Mouse (Mus musculus) forebrain, embryonic 13.5 days (tissue): ENCODE measurements around the gene Gm14743. TPM values are rescaled to one million over a fixed set of nuclear protein-coding genes. Genes with fewer than 3 reads are reported as not detected.
"Not testable (repeated sequence)": the region's sequence is repeated elsewhere in the genome, so short reads cannot be mapped to it uniquely, and the experiment has no call there.

Experiments used
- ATAC-seq: fragments of 200-750 bp; cut with Nextera tagmentation; 2 replicates; pipeline ENCODE4 v1.8.0; 2017
- H3K27ac ChIP-seq: fragments of 300-500 bp; sonication (generic); 2 replicates; pipeline ENCODE4 v1.5.1; 2015; ENCODE audit warnings: inconsistent platforms, mild to moderate bottlenecking, moderate library complexity
- H3K27me3 ChIP-seq: fragments of 300-500 bp; sonication (generic); 2 replicates; pipeline ENCODE4 v1.6.1; 2015; ENCODE audit warnings: mild to moderate bottlenecking, inconsistent platforms
- H3K36me3 ChIP-seq: fragments of 300-500 bp; sonication (generic); 2 replicates; pipeline ENCODE4 v1.6.1; 2015; ENCODE audit warnings: mild to moderate bottlenecking, inconsistent platforms; ENCODE audit not compliant: poor library complexity, severe bottlenecking
- H3K4me1 ChIP-seq: fragments of 300-500 bp; sonication (generic); 2 replicates; pipeline ENCODE4 v1.6.1; 2015; ENCODE audit warnings: inconsistent platforms
- H3K4me2 ChIP-seq: fragments of 300-500 bp; sonication (generic); 2 replicates; pipeline ENCODE4 v1.6.1; 2015; ENCODE audit warnings: inconsistent platforms, mild to moderate bottlenecking, moderate library complexity
- H3K4me3 ChIP-seq: fragments of 300-500 bp; sonication (generic); 2 replicates; pipeline ENCODE4 v1.5.1; 2015; ENCODE audit warnings: mild to moderate bottlenecking, inconsistent platforms
- H3K9ac ChIP-seq: fragments of 300-500 bp; sonication (generic); 2 replicates; pipeline ENCODE4 v1.6.1; 2015; ENCODE audit warnings: mild to moderate bottlenecking, inconsistent platforms
- H3K9me3 ChIP-seq: fragments of 300-500 bp; sonication (generic); replicated peaks from 2 replicates; pipeline ENCODE4 v1.6.1; 2016; ENCODE audit warnings: inconsistent platforms
- WGBS: fragments of 180-500 bp; shearing (Covaris S2); methylation state at CpG from one replicate; pipeline ENCODE4 v1.1.7; 2015; 5-methylcytosine and 5-hydroxymethylcytosine counted together
- polyA plus RNA-seq: library from polyadenylated mRNA; unstranded; fragments of >200 nt; fragmentation: Nextera tagmentation; extraction: Ambion mirVana; gene quantifications from 2 replicates; pipeline ENCODE4 v1.2.1, GENCODE M21; 2015

Gene Gm14743
- polyA plus RNA-seq: not detected in 2 replicates

DNA sequence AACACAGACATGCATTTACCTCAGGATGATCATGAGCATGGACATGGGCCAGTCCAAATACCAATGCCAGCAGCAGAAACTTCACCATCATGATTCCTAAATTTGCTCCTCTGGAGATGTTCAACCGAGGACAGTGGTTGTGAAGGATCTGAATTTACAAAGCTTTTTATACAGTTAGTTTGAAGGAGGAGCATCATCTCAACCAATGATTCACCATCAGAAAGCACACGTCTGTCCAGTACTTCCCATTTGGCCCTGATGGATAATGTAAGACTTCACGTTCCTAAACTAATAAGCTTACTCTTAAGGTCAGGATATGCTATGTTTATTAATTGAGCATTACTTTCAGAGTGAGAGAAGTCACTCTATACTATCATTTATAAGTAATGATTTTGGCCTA lies at the start of gene Gm14743:
Gene Gm14743 (minus strand): TSS at position 101 of the 400 bp plus-strand sequence.
- not testable (repeated sequence) for H3K9me3 ChIP-seq, ATAC-seq

DNA sequence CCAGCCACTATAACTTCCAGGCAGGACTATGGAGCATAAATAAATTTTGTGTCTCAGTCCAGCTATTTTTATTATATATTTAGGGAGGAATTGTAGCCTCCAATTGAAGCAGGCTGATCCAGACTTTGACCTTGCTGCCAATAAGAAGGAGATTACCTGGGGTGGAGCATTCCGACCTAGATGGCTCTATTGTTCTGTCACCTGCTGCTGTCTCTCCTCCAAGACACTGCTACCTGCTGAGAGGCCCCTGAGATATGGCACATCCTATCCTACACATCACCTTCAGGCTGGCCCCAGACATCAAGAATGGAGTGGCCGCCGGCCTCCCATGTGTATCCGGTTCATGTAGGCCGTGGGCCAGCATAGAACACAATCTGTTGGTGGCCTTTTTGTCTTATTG lies 42.9 kb downstream of the Gm14743 start:
- ATAC-seq: no peak
- H3K27ac ChIP-seq: no peak overlapping the region
- H3K4me1 ChIP-seq: no peaks in the 10 kb centered on the region
- no peaks in the 10 kb centered on the region for H3K9me3 ChIP-seq
- no peaks in the 10 kb centered on the region for H3K27me3 ChIP-seq
- H3K4me3 ChIP-seq: no peak overlapping the region
- no peak overlapping the region for H3K4me2 ChIP-seq
- H3K36me3 ChIP-seq: no peaks in the 10 kb centered on the region
- 95% methylated on average over 5 of the region's 5 CpGs for WGBS
- no peak overlapping the region for H3K9ac ChIP-seq

More for the DNA sequence above, at the start of gene Gm14743:
- H3K4me1 ChIP-seq, H3K27me3 ChIP-seq, H3K27ac ChIP-seq, H3K9ac ChIP-seq, H3K4me2 ChIP-seq, H3K4me3 ChIP-seq, H3K36me3 ChIP-seq: not testable (repeated sequence)
- WGBS: no CpG with 5 or more reads among the region's 3 CpGs

DNA sequence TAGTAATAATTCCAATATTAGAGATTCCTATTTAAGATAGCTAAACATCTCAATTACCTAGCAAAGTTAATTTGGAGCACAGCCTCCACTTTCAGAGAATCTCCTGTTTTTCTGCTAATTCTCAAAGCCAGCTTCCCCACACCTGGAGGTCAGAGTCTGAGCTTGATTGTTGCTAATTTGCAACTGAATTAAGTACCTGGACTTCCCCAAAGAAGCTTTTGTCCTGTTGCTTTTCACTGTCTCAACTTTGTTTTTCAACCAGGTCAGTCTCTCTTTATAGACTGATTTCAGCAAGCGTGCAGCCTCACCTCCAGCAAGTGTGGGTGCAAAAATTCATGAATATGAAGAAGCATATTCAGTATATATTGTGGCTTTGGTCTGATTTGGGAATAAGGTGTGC lies 43.5 kb downstream of the Gm14743 start:
- not testable (repeated sequence) for H3K9ac ChIP-seq, ATAC-seq, H3K4me2 ChIP-seq, H3K4me1 ChIP-seq, H3K9me3 ChIP-seq, H3K36me3 ChIP-seq, H3K27ac ChIP-seq, H3K4me3 ChIP-seq, H3K27me3 ChIP-seq
- 78% methylated on average over 1 of the region's 1 CpGs for WGBS

Other genes with a start within 250 kb of the Gm14743 start
- gene Obp1a, start 154.5 kb downstream of the Gm14743 start, polyA plus RNA-seq: not detected in 2 replicates
- not detected in 2 replicates for gene Gm5938, start 120.5 kb downstream of the Gm14743 start, polyA plus RNA-seq
- not detected in 2 replicates for gene Obp1b, start 59.1 kb downstream of the Gm14743 start, polyA plus RNA-seq
- gene 4930480E11Rik, start 123.7 kb upstream of the Gm14743 start, polyA plus RNA-seq: not detected in 2 replicates